Mouse (Mus musculus) embryonic facial prominence, embryonic 13.5 days (tissue): ENCODE data around the gene Ptpn4. TPM values are rescaled to one million over a fixed set of nuclear protein-coding genes. Genes with fewer than 3 reads are reported as not detected.

Experiments used
- ATAC-seq: fragments of 200-750 bp; cut with Nextera tagmentation; 2 replicates; pipeline ENCODE4 v1.8.0; 2017; ENCODE audit warnings: low read depth; ENCODE audit not compliant: insufficient number of reproducible peaks, insufficient read depth, low FRiP score, low TSS enrichment
- H3K27ac ChIP-seq: fragments of 300-500 bp; sonication (generic); 2 replicates; pipeline ENCODE4 v1.5.1; 2015; ENCODE audit warnings: moderate library complexity, mild to moderate bottlenecking, inconsistent platforms
- H3K27me3 ChIP-seq: fragments of 300-500 bp; sonication (generic); 2 replicates; pipeline ENCODE4 v1.6.1; 2015; ENCODE audit warnings: mild to moderate bottlenecking, inconsistent platforms
- H3K36me3 ChIP-seq: fragments of 300-500 bp; sonication (generic); 2 replicates; pipeline ENCODE4 v1.6.1; 2015; ENCODE audit warnings: mild to moderate bottlenecking, inconsistent platforms
- H3K4me1 ChIP-seq: fragments of 300-500 bp; sonication (generic); 2 replicates; pipeline ENCODE4 v1.6.1; 2015; ENCODE audit warnings: inconsistent platforms
- H3K4me2 ChIP-seq: fragments of 300-500 bp; sonication (generic); 2 replicates; pipeline ENCODE4 v1.6.1; 2015; ENCODE audit warnings: moderate library complexity, mild to moderate bottlenecking, inconsistent platforms
- H3K4me3 ChIP-seq: fragments of 300-500 bp; sonication (generic); 2 replicates; pipeline ENCODE4 v1.5.1; 2015; ENCODE audit warnings: mild to moderate bottlenecking, inconsistent platforms
- H3K9ac ChIP-seq: fragments of 300-500 bp; sonication (generic); 2 replicates; pipeline ENCODE4 v1.6.1; 2015; ENCODE audit warnings: mild to moderate bottlenecking, inconsistent platforms
- H3K9me3 ChIP-seq: fragments of 300-500 bp; sonication (generic); 2 replicates; pipeline ENCODE4 v1.6.1; 2016; ENCODE audit warnings: inconsistent platforms
- WGBS: fragments of 180-500 bp; shearing (Covaris S2); methylation state at CpG from one replicate; pipeline ENCODE4 v1.1.7; 2015; ENCODE audit warnings: mixed read lengths; 5-methylcytosine and 5-hydroxymethylcytosine counted together
- polyA plus RNA-seq: library from polyadenylated mRNA; unstranded; fragments of >200 nt; fragmentation: Nextera tagmentation; extraction: Ambion mirVana; gene quantifications from 2 replicates; pipeline ENCODE4 v1.2.1, GENCODE M21; 2015

Ptpn4 gene
- polyA plus RNA-seq, 1 experiment from 2014 or later: 6.3 TPM

- Histone ChIP-seq H3K4me1 (no peaks in the 10 kb centered on the region), H3K27ac (no peak overlapping the region), H3K27me3 (no peaks in the 10 kb centered on the region), H3K4me2 (no peak overlapping the region), H3K4me3 (no peak overlapping the region), H3K9me3 (no peaks in the 10 kb centered on the region), H3K36me3 (no peaks in the 10 kb centered on the region; the same call in 1 of the 2 replicates), H3K9ac (no peak overlapping the region)
- ATAC-seq: no peak
These were observed 42.2 kb downstream of the Ptpn4 start for GRCm38 (mm10) chr1:119795174-119795573.

DNA sequence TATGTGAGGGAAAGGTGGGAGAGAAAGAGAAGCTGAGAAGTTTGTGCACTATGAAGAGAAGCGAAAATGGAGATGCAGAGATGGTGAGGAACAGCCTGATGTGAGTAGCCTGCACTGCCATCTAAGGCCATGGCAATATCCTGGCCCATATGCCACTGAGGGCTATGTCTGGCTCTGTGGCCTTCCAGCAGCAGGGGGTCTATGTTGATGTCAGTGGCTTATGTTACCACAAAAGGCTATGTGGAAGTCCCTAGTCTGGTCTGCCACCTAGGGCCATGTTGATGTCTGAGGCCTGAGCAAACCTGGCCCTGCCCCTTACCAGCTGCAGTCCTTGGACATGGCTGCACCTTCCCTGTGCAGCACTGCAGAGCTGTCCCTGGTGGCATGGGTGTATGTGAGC, 43.1 kb downstream of the Ptpn4 start:
- no peaks in the 10 kb centered on the region for H3K4me1 ChIP-seq
- H3K4me2 ChIP-seq: no peak overlapping the region
- H3K27me3 ChIP-seq: no peaks in the 10 kb centered on the region
- H3K9me3 ChIP-seq: no peaks in the 10 kb centered on the region
- H3K27ac ChIP-seq: no peak overlapping the region
- WGBS: 84% methylated on average over 1 of the region's 1 CpGs
- no peak overlapping the region for H3K9ac ChIP-seq
- no peak for ATAC-seq
- H3K36me3 ChIP-seq: no peaks in the 10 kb centered on the region; the same call in 1 of the 2 replicates
- no peak overlapping the region for H3K4me3 ChIP-seq

- H3K9me3 ChIP-seq: no peaks in the 10 kb centered on the region
- ATAC-seq: no peak
- no peak overlapping the region for H3K27ac ChIP-seq
- H3K36me3 ChIP-seq: no peaks in the 10 kb centered on the region; the same call in 1 of the 2 replicates
- WGBS: 48% methylated on average over 1 of the region's 1 CpGs
- no peaks in the 10 kb centered on the region for H3K4me1 ChIP-seq
- H3K9ac ChIP-seq: no peak overlapping the region
- no peak overlapping the region for H3K4me3 ChIP-seq
- no peaks in the 10 kb centered on the region for H3K27me3 ChIP-seq
- no peak overlapping the region for H3K4me2 ChIP-seq
These were observed 46.8 kb downstream of the Ptpn4 start for GRCm38 (mm10) chr1:119790616-119791015.

GRCm38 (mm10) chr1:119775915-119776314, 61.5 kb downstream of the Ptpn4 start:
- Histone ChIP-seq H3K4me2 (no peak overlapping the region), H3K27ac (no peak overlapping the region), H3K9ac (no peak overlapping the region), H3K27me3 (no peaks in the 10 kb centered on the region), H3K9me3 (no peaks in the 10 kb centered on the region), H3K4me1 (no peaks in the 10 kb centered on the region), H3K4me3 (no peak overlapping the region), H3K36me3 (0 out of 2 replicates have a peak, but pooled peaks cover under 1% of the 10 kb centered on the region)
- WGBS: 78% methylated on average over 2 of the region's 2 CpGs
- ATAC-seq: no peak

DNA sequence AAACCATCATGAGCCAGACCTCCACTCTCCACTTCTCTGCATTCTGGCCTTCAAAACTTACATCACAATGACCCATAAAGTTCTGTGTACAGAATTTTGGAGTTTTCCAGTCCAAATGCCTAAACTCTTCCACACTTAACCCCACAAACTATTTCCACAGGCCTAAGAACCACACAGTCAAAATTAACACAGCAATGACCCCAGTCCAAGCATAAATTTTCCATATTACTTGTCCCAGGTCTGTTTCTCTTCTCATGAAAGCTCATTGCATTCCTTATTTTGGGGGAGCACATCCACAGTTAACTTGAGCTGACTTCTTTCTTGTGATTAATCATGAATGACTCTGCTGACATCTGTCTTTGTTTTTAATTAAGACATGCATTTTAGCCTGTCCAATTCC, 101.7 kb downstream of the Ptpn4 start:
- no peaks in the 10 kb centered on the region for H3K27me3 ChIP-seq
- H3K9ac ChIP-seq: no peak overlapping the region
- H3K36me3 ChIP-seq: peaks cover 27% of the 10 kb centered on the region
- no peak overlapping the region for H3K4me3 ChIP-seq
- peaks cover 12% of the 10 kb centered on the region for H3K9me3 ChIP-seq
- no peak overlapping the region for H3K4me2 ChIP-seq
- no peak for ATAC-seq
- no peak overlapping the region for H3K27ac ChIP-seq
- H3K4me1 ChIP-seq: no peaks in the 10 kb centered on the region

- H3K27ac ChIP-seq: no peak overlapping the region
- no peak for ATAC-seq
- 86% methylated on average over 1 of the region's 1 CpGs for WGBS
These were observed 102.6 kb downstream of the Ptpn4 start for GRCm38 (mm10) chr1:119734801-119735200.

GRCm38 (mm10) chr1:119731166-119731565, 106.2 kb downstream of the Ptpn4 start:
- Histone ChIP-seq H3K4me1 (no peaks in the 10 kb centered on the region), H3K36me3 (no peaks in the 10 kb centered on the region), H3K4me3 (no peak overlapping the region), H3K27me3 (no peaks in the 10 kb centered on the region), H3K4me2 (no peak overlapping the region), H3K9me3 (no peaks in the 10 kb centered on the region), H3K9ac (no peak overlapping the region), H3K27ac (no peak overlapping the region)
- 86% methylated on average over 2 of the region's 2 CpGs for WGBS
- no peak for ATAC-seq

More at GRCm38 (mm10) chr1:119734801-119735200, 102.6 kb downstream of the Ptpn4 start:
- Histone ChIP-seq H3K27me3 (no peaks in the 10 kb centered on the region), H3K4me2 (no peak overlapping the region), H3K9me3 (peaks cover 3% of the 10 kb centered on the region), H3K4me3 (no peak overlapping the region), H3K36me3 (peaks cover 18% of the 10 kb centered on the region), H3K9ac (no peak overlapping the region), H3K4me1 (no peaks in the 10 kb centered on the region)

- 85% methylated on average over 2 of the region's 2 CpGs for WGBS
- Histone ChIP-seq H3K4me2 (no peak overlapping the region), H3K36me3 (no peaks in the 10 kb centered on the region), H3K27me3 (no peaks in the 10 kb centered on the region), H3K4me3 (no peak overlapping the region), H3K9me3 (no peaks in the 10 kb centered on the region), H3K4me1 (no peaks in the 10 kb centered on the region), H3K27ac (no peak overlapping the region), H3K9ac (no peak overlapping the region)
- no peak for ATAC-seq
These were observed 124.4 kb downstream of the Ptpn4 start for GRCm38 (mm10) chr1:119713017-119713416.

DNA sequence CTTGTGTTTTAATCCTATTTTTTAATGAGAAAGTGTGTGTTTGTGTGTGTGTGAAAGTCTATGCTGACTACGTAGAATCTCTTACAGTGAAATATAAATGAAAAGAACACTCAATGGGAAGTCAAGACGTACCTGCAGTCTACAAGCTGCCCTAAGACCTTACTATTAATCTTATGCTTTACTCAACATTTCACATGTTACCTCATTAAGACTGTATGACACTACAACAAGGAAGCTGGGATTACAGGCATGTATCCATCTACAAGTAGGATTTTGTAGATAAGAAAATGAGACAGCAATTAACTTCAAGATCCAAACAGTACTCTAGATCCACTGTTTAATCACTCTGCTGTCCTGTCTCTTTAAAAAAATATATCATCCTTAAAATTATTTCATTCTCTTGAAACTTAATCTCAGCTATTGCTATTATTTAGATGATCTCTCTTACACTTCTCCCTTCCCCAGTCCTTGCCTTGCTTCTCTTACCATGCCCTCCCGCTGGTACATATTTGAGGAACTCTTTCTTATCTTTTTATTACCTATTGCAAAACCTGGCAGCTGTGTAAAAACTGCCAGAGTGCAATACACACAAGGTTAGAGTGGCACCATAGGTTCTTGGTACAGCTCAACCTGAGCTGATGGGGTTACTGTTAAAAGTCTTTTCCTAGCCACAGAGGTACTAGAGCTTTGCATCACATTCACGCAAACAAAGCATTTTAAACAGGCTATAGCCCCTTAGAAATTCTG, 130.8 kb downstream of the Ptpn4 start:
- Histone ChIP-seq H3K27ac (no peak overlapping the region), H3K4me2 (no peak overlapping the region)
- whole genome bisulfite sequencing: 94% methylated on average over 4 of the region's 4 CpGs

GRCm38 (mm10) chr1:119696860-119697259, 140.6 kb downstream of the Ptpn4 start:
- H3K27ac ChIP-seq: no peak overlapping the region
- no peaks in the 10 kb centered on the region for H3K27me3 ChIP-seq
- H3K4me3 ChIP-seq: no peak overlapping the region
- H3K9ac ChIP-seq: no peak overlapping the region
- H3K9me3 ChIP-seq: no peaks in the 10 kb centered on the region
- H3K36me3 ChIP-seq: peaks cover 14% of the 10 kb centered on the region
- ATAC-seq: no peak
- H3K4me2 ChIP-seq: no peak overlapping the region
- 96% methylated on average over 1 of the region's 1 CpGs for WGBS
- no peaks in the 10 kb centered on the region for H3K4me1 ChIP-seq

More for the DNA sequence above, 130.8 kb downstream of the Ptpn4 start:
- H3K27me3 ChIP-seq: no peaks in the 10 kb centered on the region
- H3K4me3 ChIP-seq: no peak overlapping the region
- no peak overlapping the region for H3K9ac ChIP-seq
- H3K36me3 ChIP-seq: peaks cover 17% of the 10 kb centered on the region
- no peak for ATAC-seq
- no peaks in the 10 kb centered on the region for H3K9me3 ChIP-seq
- no peaks in the 10 kb centered on the region for H3K4me1 ChIP-seq

DNA sequence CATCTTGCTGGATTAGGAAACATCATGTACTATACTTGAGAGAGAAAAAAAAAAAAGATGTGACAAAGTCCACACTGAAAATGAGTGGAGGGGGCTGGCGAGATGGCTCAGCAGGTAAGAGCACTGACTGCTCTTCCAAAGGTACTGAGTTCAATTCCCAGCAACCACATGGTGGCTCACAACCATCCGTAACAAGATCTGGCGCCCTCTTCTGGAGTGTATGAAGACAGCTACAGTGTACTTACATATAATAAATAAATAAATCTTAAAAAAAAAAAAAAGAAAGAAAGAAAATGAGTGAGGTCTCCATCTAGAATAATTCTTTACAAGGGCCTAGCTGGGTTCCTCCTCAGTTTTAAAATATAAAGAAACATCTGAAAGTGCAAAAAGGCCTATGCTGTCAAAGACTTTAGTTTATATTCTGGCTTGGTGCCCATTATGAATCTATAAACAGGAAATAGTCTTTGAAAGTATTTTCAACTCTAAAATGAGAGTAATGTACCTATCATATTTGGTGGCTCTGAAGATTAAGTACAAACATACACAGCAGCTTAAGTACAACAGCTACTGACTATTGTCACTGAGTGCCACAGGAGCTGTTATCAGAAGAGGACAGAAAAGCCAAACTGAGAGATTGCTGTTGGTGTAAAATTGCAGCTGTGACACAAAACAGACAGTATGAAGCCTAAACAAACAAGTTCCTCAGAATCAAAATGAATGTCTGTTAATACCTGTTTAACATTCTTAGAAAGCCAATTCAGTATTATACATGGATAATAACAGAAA, 151.4 kb downstream of the Ptpn4 start:
- Histone ChIP-seq H3K27me3 (no peaks in the 10 kb centered on the region), H3K4me1 (no peaks in the 10 kb centered on the region), H3K36me3 (peaks cover 12% of the 10 kb centered on the region), H3K4me3 (no peak overlapping the region), H3K9ac (no peak overlapping the region), H3K27ac (no peak overlapping the region), H3K9me3 (no peaks in the 10 kb centered on the region), H3K4me2 (no peak overlapping the region)
- WGBS: 91% methylated on average over 3 of the region's 3 CpGs
- no peak for ATAC-seq

DNA sequence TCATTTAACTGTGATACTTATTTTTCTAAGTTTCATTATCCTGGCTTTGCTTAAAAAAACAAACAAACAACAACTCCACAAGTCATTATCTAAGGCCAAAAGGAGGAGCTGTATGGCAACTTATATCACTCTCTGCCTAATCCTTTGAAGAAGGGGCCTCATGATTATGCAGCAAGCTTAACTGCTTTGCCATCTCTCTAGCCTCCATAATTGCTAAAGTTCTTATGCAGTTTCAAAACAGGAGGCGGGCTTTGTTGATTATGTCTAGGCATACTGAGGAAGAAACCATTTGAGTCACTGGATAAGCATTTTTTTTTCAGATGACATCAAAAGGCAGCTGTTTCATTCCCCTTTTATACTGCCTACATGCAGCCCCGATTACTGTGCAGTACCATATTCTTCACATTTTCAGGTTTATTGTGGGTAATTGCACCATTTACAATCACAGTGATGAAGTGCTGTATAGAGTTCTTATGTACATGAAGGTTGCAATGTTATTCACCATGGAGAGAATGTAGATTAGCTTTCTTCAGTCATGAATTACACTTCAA, 155.7 kb downstream of the Ptpn4 start:
- H3K9me3 ChIP-seq: no peaks in the 10 kb centered on the region
- H3K27me3 ChIP-seq: no peaks in the 10 kb centered on the region
- no peak for ATAC-seq
- no peaks in the 10 kb centered on the region for H3K4me1 ChIP-seq
- no peak overlapping the region for H3K27ac ChIP-seq
- H3K36me3 ChIP-seq: peaks cover 18% of the 10 kb centered on the region
- no peak overlapping the region for H3K4me3 ChIP-seq
- H3K9ac ChIP-seq: no peak overlapping the region
- WGBS: 79% methylated on average over 2 of the region's 2 CpGs
- no peak overlapping the region for H3K4me2 ChIP-seq
